Mouse (Mus musculus): ENCODE data around the gene Armh3.

Armh3 gene

GRCm38 (mm10) chr19:45907416-45907815 is 90.9 kb downstream of the Armh3 start:
- no peak for DNase-seq (ENCODE audit: low read depth)

GRCm38 (mm10) chr19:45903861-45904260 is 94.4 kb downstream of the Armh3 start:
- DNase-seq (ENCODE audit: low read depth), result no peak

GRCm38 (mm10) chr19:45902390-45903035 is 95.8 kb downstream of the Armh3 start:
- no peak for DNase-seq (ENCODE audit: low read depth)

GRCm38 (mm10) chr19:45900836-45901235 is 97.5 kb downstream of the Armh3 start:
- DNase-seq (ENCODE audit: low read depth), result no peak

GRCm38 (mm10) chr19:45895726-45896125 is 102.6 kb downstream of the Armh3 start:
- no peak for DNase-seq (ENCODE audit: low read depth)

- DNase-seq (ENCODE audit: low read depth), result no peak
Observed at GRCm38 (mm10) chr19:45882056-45882455, 116.2 kb downstream of the Armh3 start.

GRCm38 (mm10) chr19:45873320-45873719 is 125.0 kb downstream of the Armh3 start:
- DNase-seq (ENCODE audit: low read depth), result no peak

GRCm38 (mm10) chr19:45855284-45855920 is 142.9 kb downstream of the Armh3 start:
- no peak for DNase-seq (ENCODE audit: low read depth)

- no peak for DNase-seq (ENCODE audit: low read depth)
Observed at GRCm38 (mm10) chr19:45854521-45854920, 143.8 kb downstream of the Armh3 start.

- DNase-seq (ENCODE audit: low read depth), result no peak
Observed at GRCm38 (mm10) chr19:45847733-45848093, 150.6 kb downstream of the Armh3 start.

GRCm38 (mm10) chr19:45847016-45847732 is 151.1 kb downstream of the Armh3 start:
- DNase-seq (ENCODE audit: low read depth), result no peak

GRCm38 (mm10) chr19:45844209-45844608 is 154.1 kb downstream of the Armh3 start:
- no peak for DNase-seq (ENCODE audit: low read depth)

GRCm38 (mm10) chr19:45843424-45843823 is 154.9 kb downstream of the Armh3 start:
- DNase-seq (ENCODE audit: low read depth), result no peak

- DNase-seq (ENCODE audit: low read depth), result no peak
Observed at GRCm38 (mm10) chr19:45837050-45837994, 161.0 kb downstream of the Armh3 start.

GRCm38 (mm10) chr19:45835490-45835889 is 162.8 kb downstream of the Armh3 start:
- DNase-seq (ENCODE audit: low read depth), result no peak

- no peak for DNase-seq (ENCODE audit: low read depth)
Observed at GRCm38 (mm10) chr19:45833665-45834064, 164.6 kb downstream of the Armh3 start.

- no peak for DNase-seq (ENCODE audit: low read depth)
Observed at GRCm38 (mm10) chr19:45830679-45831078, 167.6 kb downstream of the Armh3 start.

- DNase-seq (ENCODE audit: low read depth), result no peak
Observed at GRCm38 (mm10) chr19:45827736-45828135, 170.6 kb downstream of the Armh3 start.

- DNase-seq (ENCODE audit: low read depth), result no peak
Observed at GRCm38 (mm10) chr19:45827125-45827524, 171.2 kb downstream of the Armh3 start.

- no peak for DNase-seq (ENCODE audit: low read depth)
Observed at GRCm38 (mm10) chr19:45826146-45826545, 172.1 kb downstream of the Armh3 start.

- DNase-seq (ENCODE audit: low read depth), result no peak
Observed at GRCm38 (mm10) chr19:45821832-45822231, 176.5 kb downstream of the Armh3 start.

GRCm38 (mm10) chr19:45817816-45818490 is 180.3 kb downstream of the Armh3 start:
- no peak for DNase-seq (ENCODE audit: low read depth)

Measured in fibroblast of lung, adult 2 months (primary cell).